Mouse (Mus musculus): ENCODE data around the gene Serinc3. TPM values are rescaled to one million over a fixed set of nuclear protein-coding genes. Genes with fewer than 3 reads are reported as not detected.

The Serinc3 gene
- polyA plus RNA-seq, 1 experiment: 292 TPM

Other genes with a start within 250 kb of the Serinc3 start
- gene Jph2, start 247.1 kb downstream of the Serinc3 start, polyA plus RNA-seq (2012; rRNA removed): 17.8 and 18.1 TPM in 2 replicates
- gene Oser1, start 220.4 kb downstream of the Serinc3 start, polyA plus RNA-seq (2012; rRNA removed): 19.8 and 22.8 TPM in 2 replicates
- gene Gdap1l1, start 206.7 kb downstream of the Serinc3 start, polyA plus RNA-seq (2012; rRNA removed): 0.86 and 1.9 TPM in 2 replicates
- gene Fitm2, start 172.5 kb downstream of the Serinc3 start, polyA plus RNA-seq (2012; rRNA removed): 6.3 and 6.6 TPM in 2 replicates
- 3.2 and 4.6 TPM in 2 replicates for gene R3hdml, start 152.8 kb downstream of the Serinc3 start, polyA plus RNA-seq (2012; rRNA removed)
- gene Hnf4a, start 138.3 kb downstream of the Serinc3 start, polyA plus RNA-seq (2012; rRNA removed): 330 and 464 TPM in 2 replicates
- gene Ttpal, start 42.8 kb downstream of the Serinc3 start, polyA plus RNA-seq (2012; rRNA removed): 11.0 and 20.0 TPM in 2 replicates
- gene Pkig, start 13.3 kb upstream of the Serinc3 start, polyA plus RNA-seq (2012; rRNA removed): 107 TPM in 2 replicates
- gene Ada, start 105.1 kb upstream of the Serinc3 start, polyA plus RNA-seq (2012; rRNA removed): 113 and 304 TPM in 2 replicates
- gene Ccn5, start 175.7 kb upstream of the Serinc3 start, polyA plus RNA-seq (2012; rRNA removed): 0.46 and 0.99 TPM in 2 replicates
- not detected in 2 replicates for gene Kcnk15, start 208.5 kb upstream of the Serinc3 start, polyA plus RNA-seq (2012; rRNA removed)

All from large intestine, adult 2 months (tissue).